Mouse (Mus musculus) intestine, embryonic 15.5 days (tissue): ENCODE data around the gene Slamf8. TPM values are rescaled to one million over a fixed set of nuclear protein-coding genes. Genes with fewer than 3 reads are reported as not detected.

Experiments
- ATAC-seq: fragments of 200-750 bp; cut with Nextera tagmentation; 2 replicates; pipeline ENCODE4 v1.8.0; 2017; ENCODE audit warnings: moderate TSS enrichment, moderate library complexity
- H3K27ac ChIP-seq: fragments of 300-500 bp; sonication (generic); 2 replicates; pipeline ENCODE4 v1.5.1; 2015; ENCODE audit warnings: mild to moderate bottlenecking, inconsistent platforms
- H3K27me3 ChIP-seq: fragments of 300-500 bp; sonication (generic); replicated peaks from 2 replicates; pipeline ENCODE4 v1.6.1; 2015; ENCODE audit warnings: inconsistent platforms
- H3K36me3 ChIP-seq: fragments of 300-500 bp; sonication (generic); 2 replicates; pipeline ENCODE4 v1.6.1; 2015; ENCODE audit warnings: inconsistent platforms
- H3K4me1 ChIP-seq: fragments of 300-500 bp; sonication (generic); replicated peaks from 2 replicates; pipeline ENCODE4 v1.6.1; 2015; ENCODE audit warnings: inconsistent platforms
- H3K4me2 ChIP-seq: fragments of 300-500 bp; sonication (generic); replicated peaks from 2 replicates; pipeline ENCODE4 v1.6.1; 2015; ENCODE audit warnings: mild to moderate bottlenecking, inconsistent platforms
- H3K4me3 ChIP-seq: fragments of 300-500 bp; sonication (generic); replicated peaks from 2 replicates; pipeline ENCODE4 v1.5.1; 2015; ENCODE audit warnings: inconsistent platforms
- H3K9ac ChIP-seq: fragments of 300-500 bp; sonication (generic); 2 replicates; pipeline ENCODE4 v1.6.1; 2015; ENCODE audit warnings: inconsistent platforms
- H3K9me3 ChIP-seq: fragments of 300-500 bp; sonication (generic); 2 replicates; pipeline ENCODE4 v1.6.1; 2016; ENCODE audit warnings: inconsistent platforms
- WGBS: fragments of 180-500 bp; shearing (Covaris S2); methylation state at CpG from one replicate; pipeline ENCODE4 v1.1.7; 2015; 5-methylcytosine and 5-hydroxymethylcytosine counted together
- polyA plus RNA-seq: library from polyadenylated mRNA; unstranded; fragments of >200 nt; fragmentation: Nextera tagmentation; extraction: Ambion mirVana; gene quantifications from 2 replicates; pipeline ENCODE4 v1.2.1, GENCODE M21; 2015

Slamf8 gene
- polyA plus RNA-seq, 1 experiment from 2014 or later, result 0.33 TPM

DNA sequence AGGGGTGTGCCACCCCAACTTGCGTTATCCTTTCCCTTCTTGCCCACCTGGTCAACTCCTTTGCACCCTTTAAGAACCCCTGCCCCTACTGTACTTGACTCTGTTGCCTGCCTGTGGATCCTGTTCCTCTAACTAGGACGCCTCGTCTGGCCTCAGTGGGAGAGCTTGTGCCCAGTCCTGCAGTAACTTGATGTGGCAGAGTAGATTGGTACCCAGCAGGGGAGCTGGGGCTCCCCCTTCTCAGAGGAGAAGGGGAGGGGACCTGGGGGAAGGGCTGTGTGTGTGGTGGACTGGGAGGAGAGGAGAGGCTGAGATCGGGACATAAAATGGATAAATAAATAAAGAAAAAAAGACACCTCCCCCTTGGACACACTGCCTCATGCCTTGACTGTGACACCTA, 5.3 kb downstream of the Slamf8 start:
- H3K9ac ChIP-seq, result no peak overlapping the region
- no peaks in the 10 kb centered on the region for H3K36me3 ChIP-seq
- no peaks in the 10 kb centered on the region for H3K9me3 ChIP-seq
- H3K4me3 ChIP-seq, result no peak overlapping the region
- H3K4me2 ChIP-seq, result no peak overlapping the region
- H3K27me3 ChIP-seq, result peaks cover 4% of the 10 kb centered on the region; the same call in 1 of the 2 replicates
- 50% methylated on average over 4 of the region's 4 CpGs for WGBS
- no peaks in the 10 kb centered on the region for H3K4me1 ChIP-seq
- ATAC-seq, result no peak
- H3K27ac ChIP-seq, result no peak overlapping the region

DNA sequence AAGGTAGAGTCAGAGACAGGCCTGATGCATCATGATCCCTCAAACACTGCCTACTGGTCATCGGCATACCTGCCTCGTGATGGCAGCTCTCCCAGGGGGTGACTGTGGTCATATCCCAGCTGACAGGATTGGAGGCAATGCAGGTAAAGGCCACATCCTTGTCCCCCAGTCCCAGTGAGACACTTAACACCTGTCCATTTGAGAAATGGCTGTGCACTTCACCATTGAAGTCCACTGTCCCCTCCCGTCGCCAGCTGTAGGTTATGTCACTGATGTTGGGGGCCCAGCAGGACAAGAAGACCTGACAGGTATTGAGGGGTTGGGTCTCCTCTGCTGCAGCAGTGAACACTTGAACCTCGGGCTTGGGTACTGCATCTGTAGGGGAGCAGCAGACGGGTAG, 6.1 kb downstream of the Slamf8 start:
- no peaks in the 10 kb centered on the region for H3K9me3 ChIP-seq
- no peak overlapping the region for H3K4me3 ChIP-seq
- no peak overlapping the region for H3K27ac ChIP-seq
- no peaks in the 10 kb centered on the region for H3K4me1 ChIP-seq
- ATAC-seq, result no peak
- no peaks in the 10 kb centered on the region for H3K36me3 ChIP-seq
- H3K27me3 ChIP-seq, result peaks cover 4% of the 10 kb centered on the region; the same call in 1 of the 2 replicates
- 86% methylated on average over 6 of the region's 6 CpGs for WGBS
- H3K9ac ChIP-seq, result no peak overlapping the region
- no peak overlapping the region for H3K4me2 ChIP-seq

DNA sequence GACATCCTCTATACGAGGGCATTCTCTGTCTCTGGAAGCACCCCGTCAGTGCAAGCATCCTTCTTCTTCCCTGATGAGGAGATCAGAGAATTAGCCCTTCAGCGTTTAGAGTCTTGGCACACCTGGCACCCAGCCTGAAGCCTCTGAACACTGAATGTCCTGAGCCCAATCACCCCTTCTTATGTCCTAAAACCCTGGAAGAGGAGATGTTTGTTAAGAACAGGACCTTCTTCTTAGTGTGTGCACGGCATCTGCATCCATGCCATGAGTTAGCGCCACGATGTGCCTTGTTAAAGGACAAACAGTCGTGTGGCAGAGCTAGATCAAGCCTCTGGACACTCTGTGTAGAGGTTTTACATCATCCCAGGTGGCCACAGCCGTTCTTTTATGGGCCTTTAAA, 7.9 kb downstream of the Slamf8 start:
- no peaks in the 10 kb centered on the region for H3K9me3 ChIP-seq
- peaks cover 4% of the 10 kb centered on the region; the same call in 1 of the 2 replicates for H3K27me3 ChIP-seq
- no peaks in the 10 kb centered on the region for H3K36me3 ChIP-seq
- no peak overlapping the region for H3K4me2 ChIP-seq
- WGBS, result 78% methylated on average over 8 of the region's 8 CpGs
- H3K4me1 ChIP-seq, result no peaks in the 10 kb centered on the region
- H3K4me3 ChIP-seq, result no peak overlapping the region
- no peak for ATAC-seq
- no peak overlapping the region for H3K9ac ChIP-seq
- H3K27ac ChIP-seq, result no peak overlapping the region

DNA sequence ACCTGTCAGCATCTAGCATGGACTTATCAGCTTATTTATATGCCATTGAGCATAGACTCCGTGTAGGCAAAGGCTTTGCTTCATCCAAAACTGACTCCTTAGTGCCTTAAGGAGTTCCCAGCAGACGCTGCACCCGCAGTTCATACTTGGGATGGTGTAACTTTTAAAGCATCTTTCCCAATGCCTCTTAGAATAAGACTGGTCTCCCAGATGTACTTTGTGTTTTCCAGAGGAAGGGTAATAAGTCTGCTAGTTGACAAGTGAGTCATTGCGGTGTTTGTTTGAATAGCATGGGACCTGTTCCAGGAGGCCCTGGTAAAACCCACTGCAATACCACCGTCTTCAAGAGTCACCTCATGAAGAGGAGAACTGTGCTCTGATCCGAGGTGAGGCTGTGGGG, 10.3 kb downstream of the Slamf8 start:
- H3K9me3 ChIP-seq, result no peaks in the 10 kb centered on the region
- H3K27me3 ChIP-seq, result peaks cover 4% of the 10 kb centered on the region; the same call in 1 of the 2 replicates
- no peak overlapping the region for H3K4me2 ChIP-seq
- H3K4me1 ChIP-seq, result no peaks in the 10 kb centered on the region
- WGBS, result 59% methylated on average over 6 of the region's 6 CpGs
- no peak overlapping the region for H3K27ac ChIP-seq
- H3K4me3 ChIP-seq, result no peak overlapping the region
- no peak for ATAC-seq
- no peaks in the 10 kb centered on the region for H3K36me3 ChIP-seq
- no peak overlapping the region for H3K9ac ChIP-seq

DNA sequence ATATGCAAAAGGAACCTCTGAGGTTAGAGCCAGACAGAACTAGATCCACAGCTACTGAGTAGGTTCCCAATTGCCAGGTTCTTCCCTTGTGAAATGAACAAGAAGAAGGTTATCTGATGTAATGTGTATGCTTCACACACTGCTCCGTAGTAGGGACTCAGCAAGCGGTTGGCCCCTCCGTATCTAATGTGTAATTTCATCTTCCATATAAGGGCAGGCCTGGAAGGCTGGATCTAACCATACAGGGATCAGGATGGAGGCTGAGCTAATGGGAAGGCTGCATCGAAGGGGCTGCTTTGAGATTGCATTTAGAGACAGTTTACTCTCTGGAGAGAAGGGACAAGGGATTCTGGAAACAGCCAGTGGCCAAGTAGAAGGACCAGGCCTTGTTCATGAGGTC, 22.6 kb downstream of the Slamf8 start:
- Histone ChIP-seq H3K9ac (no peak overlapping the region), H3K4me3 (no peak overlapping the region), H3K4me2 (no peak overlapping the region), H3K9me3 (no peaks in the 10 kb centered on the region), H3K36me3 (no peaks in the 10 kb centered on the region), H3K27ac (no peak overlapping the region), H3K27me3 (0 out of 2 replicates have a peak, but pooled peaks cover 5% of the 10 kb centered on the region), H3K4me1 (peaks cover 4% of the 10 kb centered on the region; the same call in 1 of the 2 replicates)
- ATAC-seq, result no peak
- 41% methylated on average over 4 of the region's 4 CpGs for WGBS

DNA sequence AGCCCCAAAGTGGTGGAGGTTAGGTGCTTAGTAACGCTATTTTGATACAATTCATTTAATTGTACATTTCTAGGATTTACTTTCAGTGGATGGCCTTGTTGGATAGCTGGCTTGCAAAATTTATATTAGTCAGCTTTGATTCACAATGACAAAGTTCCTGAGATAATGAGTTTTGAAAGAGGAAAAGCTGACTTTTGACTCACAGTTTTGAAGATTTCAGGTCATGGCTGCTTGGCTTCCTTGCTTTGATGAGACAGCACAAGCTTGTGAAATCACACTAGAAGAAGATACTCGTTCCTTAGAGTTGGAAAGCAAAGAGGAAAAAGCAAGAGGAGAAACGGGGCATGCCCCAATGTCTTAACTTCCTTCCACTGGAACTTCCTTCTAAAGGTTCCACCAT, 24.2 kb downstream of the Slamf8 start:
- WGBS, result 61% methylated on average over 3 of the region's 3 CpGs
- Histone ChIP-seq H3K36me3 (no peaks in the 10 kb centered on the region), H3K4me1 (peaks cover 14% of the 10 kb centered on the region), H3K9ac (no peak overlapping the region), H3K27me3 (peaks cover 10% of the 10 kb centered on the region; the same call in 1 of the 2 replicates), H3K4me2 (no peak overlapping the region), H3K4me3 (no peak overlapping the region), H3K9me3 (no peaks in the 10 kb centered on the region), H3K27ac (no peak overlapping the region)
- ATAC-seq, result no peak

DNA sequence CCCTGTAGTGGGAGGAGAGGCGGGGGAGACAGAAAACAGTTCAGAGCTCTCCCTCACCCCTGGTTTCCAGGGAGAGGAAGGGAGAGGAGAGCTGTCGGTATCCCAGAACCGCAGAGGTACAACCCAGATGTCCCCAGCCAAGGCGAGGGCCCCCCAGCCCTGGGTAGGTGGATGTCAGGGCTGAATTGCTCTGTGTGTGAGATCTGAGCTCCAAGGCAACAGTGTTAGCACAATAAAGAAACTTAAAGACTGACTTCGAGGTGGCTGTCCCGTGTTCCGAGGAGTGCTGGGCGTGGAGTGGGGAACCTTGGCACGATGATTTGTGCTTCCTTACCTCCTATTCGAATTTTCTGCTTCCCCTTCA, 26.9 kb downstream of the Slamf8 start:
- Histone ChIP-seq H3K27me3 (peaks cover 17% of the 10 kb centered on the region; the same call in 1 of the 2 replicates), H3K4me1 (peaks cover 14% of the 10 kb centered on the region), H3K4me3 (peak overlapping the region; percentile 60), H3K27ac (no peak overlapping the region), H3K36me3 (no peaks in the 10 kb centered on the region), H3K9me3 (no peaks in the 10 kb centered on the region), H3K9ac (peak overlapping the region; percentile 61), H3K4me2 (peak overlapping the region; percentile 99)
- 5% methylated on average over 10 of the region's 10 CpGs for WGBS
- no peak for ATAC-seq

DNA sequence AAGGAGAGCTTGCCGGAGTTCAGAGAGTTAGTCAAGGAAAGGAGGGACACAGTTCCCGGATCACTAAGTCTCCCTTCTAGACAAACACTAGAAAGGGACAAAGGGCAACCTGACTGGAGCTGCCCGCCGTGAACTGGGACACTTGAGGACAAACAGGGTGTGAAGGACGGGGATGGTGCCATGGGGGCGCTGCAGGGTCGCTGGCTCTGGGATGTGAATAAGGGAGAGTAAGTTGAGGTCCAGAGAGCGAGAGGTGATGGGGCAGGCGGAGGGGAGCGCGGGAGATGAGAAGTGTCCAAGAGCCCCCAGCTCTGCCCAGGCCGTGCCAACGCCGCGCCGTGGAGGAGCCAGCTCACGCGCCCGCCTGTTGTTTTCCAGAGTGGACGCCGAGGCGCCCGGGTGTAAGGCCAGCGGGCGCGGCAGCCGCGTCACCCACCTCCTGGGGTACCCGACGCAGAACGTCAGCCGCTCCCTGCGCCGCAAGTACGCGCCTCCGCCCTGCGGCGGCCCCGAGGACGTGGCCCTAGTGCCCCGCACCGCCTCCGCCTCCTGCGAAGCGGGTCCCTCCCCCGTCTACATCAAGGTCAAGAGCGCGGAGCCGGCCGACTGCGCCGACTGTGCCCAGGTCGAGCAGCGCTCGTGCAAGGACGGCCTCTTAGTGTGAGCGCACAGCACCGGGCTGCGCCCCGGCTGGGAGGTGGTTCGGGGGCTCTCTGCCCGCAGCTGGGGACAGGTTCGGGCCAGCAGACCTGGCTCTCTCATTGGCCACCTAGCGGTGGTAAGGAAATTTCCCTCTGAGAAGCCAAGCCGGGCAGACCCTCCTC, 27.5 kb downstream of the Slamf8 start:
- Histone ChIP-seq H3K27ac (peak overlapping the region; percentile 33; the same call in 1 of the 2 replicates), H3K4me2 (peak overlapping the region; percentile 99), H3K9me3 (no peaks in the 10 kb centered on the region), H3K36me3 (no peaks in the 10 kb centered on the region), H3K27me3 (peaks cover 17% of the 10 kb centered on the region; the same call in 1 of the 2 replicates), H3K4me1 (peaks cover 14% of the 10 kb centered on the region), H3K4me3 (peak overlapping the region; percentile 60), H3K9ac (peak overlapping the region; percentile 61)
- peak; percentile 93 for ATAC-seq
- WGBS, result under 1% methylated on average over 66 of the region's 66 CpGs

DNA sequence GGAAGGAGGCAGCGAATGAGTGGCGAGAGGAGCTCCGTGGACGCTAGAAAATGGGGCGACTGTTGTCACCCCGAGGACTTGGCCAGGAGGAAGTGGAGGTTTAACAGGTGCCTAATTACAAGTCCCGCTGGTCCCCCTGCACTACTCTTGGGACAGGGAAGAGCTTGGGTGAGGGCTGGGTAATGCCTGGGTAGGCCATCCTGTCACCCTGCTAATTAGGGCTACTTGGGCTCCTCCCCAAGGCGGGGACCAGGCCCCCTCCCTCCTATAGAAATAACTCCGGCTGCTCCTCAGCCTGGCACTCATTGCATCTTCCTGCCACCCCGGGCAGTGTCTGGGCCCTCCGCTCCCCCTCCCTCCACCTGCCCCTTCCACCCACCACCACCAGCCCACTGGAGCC, 34.7 kb downstream of the Slamf8 start, which contains the start of gene Vsig8:
TSS of gene Vsig8 (plus strand) at position 301 of the 400 bp plus-strand sequence.
- no peak within 1 kb of the TSS for H3K4me2 ChIP-seq
- H3K27me3 ChIP-seq, result peaks cover 3% of the 10 kb centered on the region
- H3K4me1 ChIP-seq, result peaks cover 4% of the 10 kb centered on the region
- H3K4me3 ChIP-seq, result no peak within 1 kb of the TSS
- WGBS, result 82% methylated on average over 11 of the region's 11 CpGs
- no peaks in the 10 kb centered on the region for H3K9me3 ChIP-seq
- H3K36me3 ChIP-seq, result no peaks in the 10 kb centered on the region
- no peak for ATAC-seq
- H3K9ac ChIP-seq, result no peak within 1 kb of the TSS
- H3K27ac ChIP-seq, result no peak within 1 kb of the TSS

DNA sequence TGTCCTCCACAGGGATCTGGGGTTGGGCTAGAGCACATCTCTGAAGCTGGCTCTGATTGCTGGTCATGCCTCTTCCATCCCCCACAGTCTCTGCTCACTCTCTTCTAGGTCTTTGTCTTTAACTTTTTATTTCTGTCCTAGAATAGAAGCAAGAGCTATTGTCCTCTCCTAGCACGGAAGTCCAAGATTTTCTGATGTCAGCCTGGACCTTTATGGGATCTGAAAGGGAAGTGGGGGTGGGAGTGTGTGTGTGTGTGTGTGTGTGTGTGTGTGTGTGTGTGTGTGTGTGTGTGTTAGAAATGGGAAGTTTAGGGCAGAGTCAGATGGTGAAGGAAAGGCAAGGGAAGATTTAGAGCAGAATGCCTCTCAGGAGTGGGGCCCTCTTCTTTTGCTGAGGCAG, 37.7 kb downstream of the Slamf8 start:
- Histone ChIP-seq H3K27me3 (no peaks in the 10 kb centered on the region; the same call in 1 of the 2 replicates), H3K36me3 (no peaks in the 10 kb centered on the region), H3K27ac (no peak overlapping the region), H3K4me3 (no peak overlapping the region), H3K4me2 (no peak overlapping the region), H3K4me1 (peaks cover 6% of the 10 kb centered on the region), H3K9me3 (no peaks in the 10 kb centered on the region), H3K9ac (no peak overlapping the region)
- no peak for ATAC-seq
- 71% methylated on average over 1 of the region's 1 CpGs for WGBS

DNA sequence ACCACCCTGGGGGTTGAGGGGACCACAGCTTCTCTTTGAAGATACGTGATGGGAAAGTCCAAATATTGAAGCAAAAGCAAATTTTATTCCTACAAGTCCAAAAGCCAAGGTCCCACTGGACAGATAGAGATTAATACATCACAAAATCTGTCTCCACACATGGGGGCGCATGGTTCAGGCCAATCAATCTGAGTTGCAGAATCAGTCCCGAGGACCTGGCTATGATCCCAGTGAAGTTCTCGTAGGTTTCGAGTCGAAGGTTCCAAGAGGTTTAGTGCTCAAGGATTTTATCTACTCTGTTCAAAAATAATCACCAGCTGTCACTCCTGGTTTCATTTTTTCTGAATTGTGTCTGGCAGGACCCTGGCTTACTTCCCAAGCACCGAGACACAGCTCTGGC, 39.4 kb downstream of the Slamf8 start:
- Histone ChIP-seq H3K27me3 (no peaks in the 10 kb centered on the region; the same call in 1 of the 2 replicates), H3K4me1 (peaks cover 6% of the 10 kb centered on the region), H3K9me3 (no peaks in the 10 kb centered on the region), H3K9ac (no peak overlapping the region; the same call in 1 of the 2 replicates), H3K4me3 (peak overlapping the region; percentile 42), H3K27ac (no peak overlapping the region), H3K36me3 (no peaks in the 10 kb centered on the region), H3K4me2 (peak overlapping the region; percentile 64)
- 42% methylated on average over 7 of the region's 7 CpGs for WGBS
- no peak for ATAC-seq

DNA sequence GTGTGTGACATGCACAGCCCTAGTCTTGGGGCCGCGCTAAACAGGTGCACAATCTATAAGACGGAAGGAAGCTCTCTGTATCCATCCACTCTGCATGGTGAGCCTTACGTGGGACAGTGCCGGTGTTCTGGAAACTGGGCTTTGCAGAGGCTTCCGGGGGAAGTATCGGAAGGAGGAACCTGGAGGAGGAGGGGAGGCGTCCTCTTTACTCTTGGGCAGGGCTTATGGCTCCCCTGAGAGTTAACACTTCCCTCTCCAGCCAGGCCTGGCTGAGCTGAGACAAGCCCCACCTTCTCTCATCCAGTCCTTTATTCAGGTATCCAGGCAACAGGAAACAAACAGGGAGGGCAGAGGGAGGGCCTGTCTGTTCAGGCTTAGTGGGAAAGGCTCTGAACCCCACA, 39.8 kb downstream of the Slamf8 start:
- Histone ChIP-seq H3K27ac (0 out of 2 replicates have a peak overlapping the region, but pooled peaks have one; percentile 2), H3K4me1 (peaks cover 6% of the 10 kb centered on the region)

More for the DNA sequence above, 39.8 kb downstream of the Slamf8 start:
- Histone ChIP-seq H3K9me3 (no peaks in the 10 kb centered on the region), H3K36me3 (no peaks in the 10 kb centered on the region), H3K4me3 (peak overlapping the region; percentile 42), H3K9ac (peak overlapping the region; percentile 37), H3K27me3 (no peaks in the 10 kb centered on the region; the same call in 1 of the 2 replicates), H3K4me2 (peak overlapping the region; percentile 64)
- WGBS, result 2% methylated on average over 8 of the region's 8 CpGs
- peak; percentile 94 for ATAC-seq
